Mouse (Mus musculus) hindbrain, embryonic 13.5 days (tissue): ENCODE data around the gene Bbs5. TPM values are rescaled to one million over a fixed set of nuclear protein-coding genes. Genes with fewer than 3 reads are reported as not detected.
A peak's percentile ranks its signal among the peaks of the same experiment; 100 is the strongest.
"Not testable (repeated sequence)": the region's sequence is repeated elsewhere in the genome, so short reads cannot be mapped to it uniquely, and the experiment has no call there.

Experiments used
- ATAC-seq: fragments of 200-750 bp; cut with Nextera tagmentation; 2 replicates; pipeline ENCODE4 v1.8.0; 2017; ENCODE audit warnings: moderate TSS enrichment; ENCODE audit not compliant: low FRiP score
- H3K27ac ChIP-seq: fragments of 300-500 bp; sonication (generic); 2 replicates; pipeline ENCODE4 v1.5.1; 2015; ENCODE audit warnings: inconsistent platforms, mild to moderate bottlenecking, moderate library complexity
- H3K27me3 ChIP-seq: fragments of 300-500 bp; sonication (generic); 2 replicates; pipeline ENCODE4 v1.6.1; 2015; ENCODE audit warnings: mild to moderate bottlenecking, inconsistent platforms
- H3K36me3 ChIP-seq: fragments of 300-500 bp; sonication (generic); 2 replicates; pipeline ENCODE4 v1.6.1; 2015; ENCODE audit warnings: mild to moderate bottlenecking, inconsistent platforms
- H3K4me1 ChIP-seq: fragments of 300-500 bp; sonication (generic); replicated peaks from 2 replicates; pipeline ENCODE4 v1.6.1; 2015; ENCODE audit warnings: inconsistent platforms
- H3K4me2 ChIP-seq: fragments of 300-500 bp; sonication (generic); 2 replicates; pipeline ENCODE4 v1.6.1; 2015; ENCODE audit warnings: inconsistent platforms, mild to moderate bottlenecking, moderate library complexity
- H3K4me3 ChIP-seq: fragments of 300-500 bp; sonication (generic); 2 replicates; pipeline ENCODE4 v1.5.1; 2015; ENCODE audit warnings: mild to moderate bottlenecking, inconsistent platforms
- H3K9ac ChIP-seq: fragments of 300-500 bp; sonication (generic); 2 replicates; pipeline ENCODE4 v1.6.1; 2015; ENCODE audit warnings: mild to moderate bottlenecking, inconsistent platforms
- H3K9me3 ChIP-seq: fragments of 300-500 bp; sonication (generic); 2 replicates; pipeline ENCODE4 v1.6.1; 2016; ENCODE audit warnings: inconsistent platforms
- WGBS: fragments of 180-500 bp; shearing (Covaris S2); methylation state at CpG from one replicate; pipeline ENCODE4 v1.1.7; 2015; 5-methylcytosine and 5-hydroxymethylcytosine counted together
- polyA plus RNA-seq: library from polyadenylated mRNA; unstranded; fragments of >200 nt; fragmentation: Nextera tagmentation; extraction: Ambion mirVana; gene quantifications from 2 replicates; pipeline ENCODE4 v1.2.1, GENCODE M21; 2015

Gene Bbs5
- polyA plus RNA-seq, 1 experiment from 2014 or later = 23.5 TPM

DNA sequence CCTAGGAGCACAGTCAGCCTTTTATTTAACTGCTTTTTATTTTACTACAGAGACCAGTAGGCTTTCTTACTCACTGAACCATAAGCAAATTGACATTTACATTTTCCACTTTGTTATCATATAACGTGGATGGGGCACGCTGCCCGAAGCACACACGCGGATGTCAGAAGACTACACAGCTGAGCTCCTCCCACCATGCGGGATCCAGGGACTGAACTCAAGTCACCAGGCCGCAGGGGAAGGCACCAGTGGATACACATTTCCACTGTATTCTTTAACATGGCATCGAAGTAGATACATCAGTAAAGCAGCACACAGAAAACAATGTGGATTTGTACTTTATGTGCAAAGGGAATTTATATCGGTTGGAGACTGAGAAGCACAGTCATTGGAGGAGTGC is 28.3 kb downstream of the Bbs5 start:
- peaks cover 4% of the 10 kb centered on the region for H3K36me3 ChIP-seq
- no peak for ATAC-seq

DNA sequence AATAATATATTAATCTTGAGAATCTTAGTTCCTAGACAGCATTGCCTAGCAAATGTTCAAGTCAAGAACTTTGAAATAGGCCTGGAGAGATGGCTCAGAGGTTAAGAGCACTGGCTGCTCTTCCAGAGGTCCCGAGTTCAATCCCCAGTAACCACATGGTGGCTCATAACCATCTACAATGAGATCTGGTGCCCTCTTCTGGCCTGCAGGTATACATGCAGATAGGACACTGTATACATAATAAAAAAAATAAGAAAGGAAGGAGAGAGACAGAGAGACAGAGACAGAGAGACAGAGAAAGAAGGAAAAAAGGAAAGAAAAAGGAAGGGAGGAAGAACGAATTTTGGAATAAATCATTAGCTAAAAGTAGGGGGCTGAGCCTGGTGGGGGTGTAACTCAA is 29.7 kb downstream of the Bbs5 start:
- H3K9me3 ChIP-seq = no peaks in the 10 kb centered on the region
- no peak for ATAC-seq
- H3K36me3 ChIP-seq = peaks cover 4% of the 10 kb centered on the region
- no peak overlapping the region for H3K4me2 ChIP-seq
- H3K4me1 ChIP-seq = no peaks in the 10 kb centered on the region
- H3K27me3 ChIP-seq = no peaks in the 10 kb centered on the region
- no peak overlapping the region for H3K9ac ChIP-seq
- no peak overlapping the region for H3K27ac ChIP-seq
- 72% methylated on average over 2 of the region's 2 CpGs for WGBS
- H3K4me3 ChIP-seq = no peak overlapping the region

More for the DNA sequence above, 28.3 kb downstream of the Bbs5 start:
- H3K27me3 ChIP-seq = no peaks in the 10 kb centered on the region
- H3K4me3 ChIP-seq = no peak overlapping the region
- H3K4me2 ChIP-seq = no peak overlapping the region
- 73% methylated on average over 9 of the region's 9 CpGs for WGBS
- H3K27ac ChIP-seq = no peak overlapping the region
- no peak overlapping the region for H3K9ac ChIP-seq
- no peaks in the 10 kb centered on the region for H3K9me3 ChIP-seq
- H3K4me1 ChIP-seq = no peaks in the 10 kb centered on the region

DNA sequence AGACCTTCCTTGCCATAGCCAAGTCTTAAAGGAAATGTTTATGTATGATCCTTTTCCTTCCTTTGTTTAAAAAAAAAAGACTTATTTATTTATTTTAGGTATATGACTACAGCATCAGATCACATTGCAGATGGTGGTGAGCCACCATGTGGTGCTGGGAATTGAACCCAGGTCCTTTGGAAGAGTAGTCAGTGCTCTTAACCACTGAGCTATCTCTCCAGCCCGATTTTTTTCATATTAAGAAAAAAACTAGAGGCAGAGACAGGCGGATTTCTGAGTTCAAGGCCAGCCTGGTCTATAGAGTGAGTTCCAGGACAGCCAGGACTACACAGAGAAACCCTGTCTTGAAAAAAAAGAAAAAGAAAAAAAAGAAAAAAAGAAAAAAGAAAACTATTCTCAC is 30.2 kb downstream of the Bbs5 start:
- 90% methylated on average over 2 of the region's 2 CpGs for WGBS
- not testable (repeated sequence) for H3K36me3 ChIP-seq, H3K9ac ChIP-seq, H3K4me1 ChIP-seq, H3K9me3 ChIP-seq, H3K4me3 ChIP-seq, H3K4me2 ChIP-seq, H3K27me3 ChIP-seq, ATAC-seq, H3K27ac ChIP-seq

DNA sequence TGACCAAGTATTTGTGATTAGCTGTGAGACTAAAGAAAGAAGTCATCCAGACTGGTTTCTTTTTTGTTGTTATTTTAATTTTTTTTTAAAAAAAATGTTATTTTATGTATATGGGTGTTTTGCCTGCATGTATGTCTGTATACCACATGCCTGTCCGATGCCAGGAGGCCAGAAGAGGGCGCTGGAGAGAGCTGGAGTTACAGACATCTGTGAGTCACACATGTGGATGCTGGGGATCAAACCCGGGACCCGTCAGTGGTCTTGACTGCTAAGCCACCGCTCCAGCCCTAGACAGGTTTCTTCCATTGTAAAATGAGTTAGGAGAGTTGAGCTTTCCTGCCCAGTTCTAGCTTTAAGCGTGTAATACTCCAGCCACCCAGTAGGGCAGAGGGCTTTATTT is 33.0 kb downstream of the Bbs5 start:
- H3K9ac ChIP-seq = no peak overlapping the region
- WGBS = 63% methylated on average over 6 of the region's 6 CpGs
- no peak for ATAC-seq

DNA sequence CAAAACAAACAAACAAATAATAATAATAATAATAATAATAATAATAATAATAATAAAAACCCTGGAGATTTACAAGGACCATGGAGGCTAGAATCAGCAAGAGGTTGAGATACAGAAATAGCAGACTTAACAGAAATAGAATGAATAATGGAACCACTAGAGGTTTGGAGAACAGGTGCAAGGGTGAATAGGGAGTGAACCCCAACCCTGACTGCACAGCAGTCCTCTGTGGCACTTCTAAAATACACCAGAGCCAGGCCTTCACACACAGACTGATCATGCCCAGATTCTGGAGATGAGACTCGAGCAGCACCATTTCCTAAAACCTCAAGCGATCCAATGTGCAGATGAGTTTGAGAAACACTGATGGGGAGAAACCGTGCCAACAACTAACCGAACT is 35.0 kb downstream of the Bbs5 start:
- Histone ChIP-seq H3K27ac (no peak overlapping the region), H3K27me3 (no peaks in the 10 kb centered on the region), H3K4me2 (no peak overlapping the region), H3K36me3 (peaks cover 14% of the 10 kb centered on the region), H3K4me1 (peaks cover 5% of the 10 kb centered on the region), H3K9me3 (no peaks in the 10 kb centered on the region), H3K9ac (no peak overlapping the region), H3K4me3 (no peak overlapping the region)
- 92% methylated on average over 4 of the region's 4 CpGs for WGBS
- ATAC-seq = no peak

More for the DNA sequence above, 33.0 kb downstream of the Bbs5 start:
- H3K4me1 ChIP-seq = peaks cover 5% of the 10 kb centered on the region
- H3K27ac ChIP-seq = no peak overlapping the region
- H3K27me3 ChIP-seq = no peaks in the 10 kb centered on the region
- no peak overlapping the region for H3K4me3 ChIP-seq
- no peaks in the 10 kb centered on the region for H3K9me3 ChIP-seq
- peaks cover 4% of the 10 kb centered on the region for H3K36me3 ChIP-seq
- H3K4me2 ChIP-seq = no peak overlapping the region

DNA sequence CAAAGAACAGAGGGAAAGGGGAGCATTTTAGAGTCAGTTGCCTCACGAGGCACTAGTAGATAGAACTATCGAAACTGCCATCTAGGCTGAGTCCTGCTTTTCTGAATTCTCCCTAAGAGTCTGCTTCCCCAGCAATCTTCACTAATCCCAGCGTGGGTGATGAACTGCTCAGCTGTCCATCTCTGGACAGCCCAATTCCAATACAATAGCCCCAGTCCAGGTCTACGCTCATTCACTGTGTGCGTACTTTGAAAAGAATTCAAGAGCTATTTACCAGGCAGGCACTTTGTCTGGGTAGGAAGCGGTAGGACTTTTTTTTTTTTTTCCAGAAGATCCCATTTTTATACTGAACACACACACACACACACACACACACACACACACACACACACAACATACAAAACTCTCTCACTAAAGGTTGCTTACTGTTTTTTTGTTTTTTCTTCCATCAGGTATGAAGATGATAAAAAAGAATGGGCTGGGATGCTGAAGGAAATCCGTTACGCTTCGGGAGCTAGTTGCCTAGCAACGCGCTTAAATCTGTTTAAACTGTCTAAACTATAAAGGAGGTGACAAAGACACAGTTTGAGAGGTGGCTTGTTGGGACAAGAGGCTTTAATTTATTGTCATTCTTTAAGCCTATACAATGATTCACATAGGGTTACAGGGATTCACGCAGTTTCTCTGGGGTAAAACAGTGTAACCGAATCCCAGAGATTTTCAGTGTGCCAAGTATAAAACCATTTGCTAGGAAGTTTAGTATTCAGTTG is 36.2 kb downstream of the Bbs5 start:
- H3K27me3 ChIP-seq = no peaks in the 10 kb centered on the region
- H3K36me3 ChIP-seq = peaks cover 27% of the 10 kb centered on the region
- H3K4me1 ChIP-seq = peaks cover 5% of the 10 kb centered on the region
- no peak overlapping the region for H3K4me3 ChIP-seq
- no peak overlapping the region for H3K9ac ChIP-seq
- H3K4me2 ChIP-seq = peak overlapping the region; percentile 25
- H3K9me3 ChIP-seq = no peaks in the 10 kb centered on the region
- ATAC-seq = no peak
- 22% methylated on average over 13 of the region's 13 CpGs for WGBS
- H3K27ac ChIP-seq = no peak overlapping the region

DNA sequence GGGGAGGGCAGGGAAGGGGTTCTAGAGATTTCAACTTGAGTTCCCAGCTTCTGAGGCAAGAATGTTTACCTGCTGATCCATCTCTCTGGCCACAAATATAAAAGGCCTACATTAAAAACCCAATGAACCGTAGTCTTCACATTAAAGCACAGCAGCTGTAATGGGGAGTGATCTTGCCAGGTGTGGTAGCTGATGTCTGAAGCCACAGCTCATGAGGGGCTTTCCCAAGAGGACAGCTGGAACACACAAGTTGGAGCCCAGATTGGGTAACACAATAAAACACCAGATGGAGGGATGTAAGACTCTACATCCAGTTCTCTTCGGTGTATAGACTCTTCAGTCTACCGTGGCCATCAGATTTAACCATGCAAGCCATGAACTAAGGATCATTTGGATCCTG is 37.5 kb downstream of the Bbs5 start:
- ATAC-seq = no peak
- Histone ChIP-seq H3K9me3 (no peaks in the 10 kb centered on the region), H3K4me2 (no peak overlapping the region), H3K27me3 (no peaks in the 10 kb centered on the region), H3K4me3 (no peak overlapping the region), H3K4me1 (peaks cover 5% of the 10 kb centered on the region), H3K9ac (no peak overlapping the region), H3K36me3 (peaks cover 35% of the 10 kb centered on the region), H3K27ac (no peak overlapping the region)
- WGBS = 94% methylated on average over 3 of the region's 3 CpGs

DNA sequence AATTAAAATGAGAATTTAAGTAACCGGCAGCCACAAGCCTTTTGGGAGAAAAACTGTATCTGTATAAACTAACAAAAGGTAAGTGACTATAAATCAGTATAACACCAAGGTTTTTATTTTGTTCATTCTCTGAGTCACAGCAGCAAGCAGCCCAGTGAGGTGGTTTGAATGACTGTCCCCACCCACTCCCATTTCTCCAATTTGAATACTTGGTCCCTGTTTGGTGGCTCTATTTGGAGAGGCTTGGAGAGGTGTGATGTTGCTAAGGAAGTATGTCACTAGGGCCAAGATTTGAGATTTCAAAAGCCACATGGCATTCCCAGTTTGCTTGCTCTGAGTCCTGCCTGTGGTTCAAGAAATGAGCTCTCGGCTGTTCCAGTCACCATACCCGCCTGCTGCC is 43.2 kb downstream of the Bbs5 start:
- no peaks in the 10 kb centered on the region for H3K9me3 ChIP-seq
- no peaks in the 10 kb centered on the region for H3K27me3 ChIP-seq
- no peak for ATAC-seq
- no peak overlapping the region for H3K27ac ChIP-seq
- peaks cover 77% of the 10 kb centered on the region for H3K36me3 ChIP-seq
- no peak overlapping the region for H3K4me3 ChIP-seq
- H3K9ac ChIP-seq = no peak overlapping the region
- H3K4me1 ChIP-seq = no peaks in the 10 kb centered on the region
- WGBS = 92% methylated on average over 3 of the region's 3 CpGs
- no peak overlapping the region for H3K4me2 ChIP-seq

DNA sequence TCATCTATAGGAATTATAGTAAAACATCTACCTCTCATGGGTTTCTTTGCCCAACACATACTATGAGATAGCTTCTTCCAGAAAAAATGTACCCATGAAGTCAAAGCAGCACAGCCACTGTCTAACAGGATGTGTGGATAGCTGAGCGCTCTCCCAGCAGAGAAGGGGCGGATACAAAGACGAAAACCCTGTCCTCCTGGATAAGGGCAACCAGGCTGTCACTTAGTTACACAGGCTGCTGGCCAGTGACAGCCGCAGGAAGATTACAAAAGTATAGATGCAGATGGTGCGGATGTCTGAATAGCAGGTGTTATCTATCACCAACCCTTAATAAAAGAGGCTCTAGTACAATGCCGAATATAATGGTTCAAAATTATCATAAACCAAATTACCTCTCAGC is 43.9 kb downstream of the Bbs5 start:
- H3K4me3 ChIP-seq = no peak overlapping the region
- peaks cover 75% of the 10 kb centered on the region for H3K36me3 ChIP-seq
- no peak overlapping the region for H3K9ac ChIP-seq
- no peak overlapping the region for H3K27ac ChIP-seq
- H3K4me2 ChIP-seq = no peak overlapping the region
- H3K9me3 ChIP-seq = no peaks in the 10 kb centered on the region
- no peaks in the 10 kb centered on the region for H3K27me3 ChIP-seq
- H3K4me1 ChIP-seq = no peaks in the 10 kb centered on the region
- ATAC-seq = no peak
- WGBS = 95% methylated on average over 6 of the region's 6 CpGs

DNA sequence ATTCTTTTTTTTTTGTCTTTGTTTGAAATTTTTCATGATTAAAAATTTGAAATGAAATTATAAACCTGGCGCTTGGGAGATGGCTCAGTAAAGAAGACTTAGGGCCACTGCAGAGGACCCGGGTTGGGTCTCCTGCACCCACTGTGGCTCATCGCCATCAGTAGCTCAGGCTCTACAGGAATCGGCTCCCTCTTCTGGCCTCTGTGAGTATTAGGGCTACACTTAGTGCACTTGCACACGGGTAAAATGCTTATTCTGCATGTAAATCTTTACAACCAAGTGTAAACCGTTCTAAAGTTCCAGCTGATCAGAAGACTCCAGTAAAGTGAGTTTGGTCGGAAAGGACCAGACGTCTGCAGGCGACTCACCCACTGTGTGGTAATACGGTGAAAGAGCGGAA is 46.5 kb downstream of the Bbs5 start:
- no peak for ATAC-seq
- no peaks in the 10 kb centered on the region for H3K27me3 ChIP-seq
- no peak overlapping the region for H3K4me3 ChIP-seq
- H3K4me1 ChIP-seq = no peaks in the 10 kb centered on the region
- 93% methylated on average over 11 of the region's 11 CpGs for WGBS
- peaks cover 68% of the 10 kb centered on the region for H3K36me3 ChIP-seq
- H3K4me2 ChIP-seq = no peak overlapping the region
- no peaks in the 10 kb centered on the region for H3K9me3 ChIP-seq
- no peak overlapping the region for H3K27ac ChIP-seq
- no peak overlapping the region for H3K9ac ChIP-seq

DNA sequence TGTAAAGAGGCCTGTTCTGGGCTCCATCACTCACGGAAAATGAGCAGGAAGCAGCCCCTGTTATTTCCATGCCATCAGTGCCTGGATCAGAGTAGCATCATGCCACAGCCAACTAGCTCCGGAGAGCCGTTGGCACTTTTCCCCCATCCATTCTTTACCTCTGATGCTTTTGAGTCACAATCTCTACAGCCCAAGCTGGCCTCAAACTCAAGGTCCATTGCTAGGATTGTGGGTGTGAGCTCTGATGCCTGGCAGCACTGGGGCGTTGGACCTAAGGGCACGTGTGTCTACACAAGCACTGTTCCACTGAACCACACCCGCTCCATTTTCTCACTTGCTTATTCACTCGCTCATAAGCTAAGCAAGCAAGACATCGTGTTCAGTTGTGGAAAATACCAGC is 53.5 kb downstream of the Bbs5 start:
- no peaks in the 10 kb centered on the region for H3K27me3 ChIP-seq
- no peak overlapping the region for H3K4me3 ChIP-seq
- no peak overlapping the region for H3K27ac ChIP-seq
- H3K4me1 ChIP-seq = no peaks in the 10 kb centered on the region
- H3K36me3 ChIP-seq = peaks cover 76% of the 10 kb centered on the region
- 0 out of 2 replicates have a peak, but pooled peaks cover 7% of the 10 kb centered on the region for H3K9me3 ChIP-seq
- ATAC-seq = no peak
- H3K9ac ChIP-seq = no peak overlapping the region
- 97% methylated on average over 8 of the region's 8 CpGs for WGBS
- H3K4me2 ChIP-seq = no peak overlapping the region

DNA sequence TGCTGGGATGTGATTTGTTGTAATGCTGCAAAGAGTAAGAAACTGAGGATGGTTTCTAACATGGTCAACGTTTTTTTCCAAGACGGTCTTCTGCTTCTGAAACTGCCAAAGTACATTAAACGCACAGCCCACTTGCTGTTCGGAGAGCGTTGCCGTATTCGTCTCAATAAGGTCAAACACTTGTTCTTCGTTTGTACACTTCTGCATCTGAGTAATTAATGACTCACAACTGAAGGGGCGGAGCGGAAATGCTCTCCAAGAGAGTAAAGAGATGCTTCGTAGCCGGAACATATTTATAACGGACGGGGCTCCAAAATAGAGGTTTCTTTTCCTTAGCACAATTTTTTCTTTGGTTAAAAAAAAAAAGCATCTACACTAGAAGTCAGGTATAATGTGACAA is 65.2 kb downstream of the Bbs5 start:
- no peak overlapping the region for H3K4me3 ChIP-seq
- WGBS = 89% methylated on average over 14 of the region's 14 CpGs
- no peak overlapping the region for H3K27ac ChIP-seq
- 0 out of 2 replicates have a peak, but pooled peaks cover 9% of the 10 kb centered on the region for H3K4me1 ChIP-seq
- H3K36me3 ChIP-seq = peaks cover 24% of the 10 kb centered on the region
- 0 out of 2 replicates have a peak, but pooled peaks cover 5% of the 10 kb centered on the region for H3K27me3 ChIP-seq
- H3K9me3 ChIP-seq = no peaks in the 10 kb centered on the region
- no peak overlapping the region for H3K9ac ChIP-seq
- ATAC-seq = no peak
- H3K4me2 ChIP-seq = peak overlapping the region; percentile 73

DNA sequence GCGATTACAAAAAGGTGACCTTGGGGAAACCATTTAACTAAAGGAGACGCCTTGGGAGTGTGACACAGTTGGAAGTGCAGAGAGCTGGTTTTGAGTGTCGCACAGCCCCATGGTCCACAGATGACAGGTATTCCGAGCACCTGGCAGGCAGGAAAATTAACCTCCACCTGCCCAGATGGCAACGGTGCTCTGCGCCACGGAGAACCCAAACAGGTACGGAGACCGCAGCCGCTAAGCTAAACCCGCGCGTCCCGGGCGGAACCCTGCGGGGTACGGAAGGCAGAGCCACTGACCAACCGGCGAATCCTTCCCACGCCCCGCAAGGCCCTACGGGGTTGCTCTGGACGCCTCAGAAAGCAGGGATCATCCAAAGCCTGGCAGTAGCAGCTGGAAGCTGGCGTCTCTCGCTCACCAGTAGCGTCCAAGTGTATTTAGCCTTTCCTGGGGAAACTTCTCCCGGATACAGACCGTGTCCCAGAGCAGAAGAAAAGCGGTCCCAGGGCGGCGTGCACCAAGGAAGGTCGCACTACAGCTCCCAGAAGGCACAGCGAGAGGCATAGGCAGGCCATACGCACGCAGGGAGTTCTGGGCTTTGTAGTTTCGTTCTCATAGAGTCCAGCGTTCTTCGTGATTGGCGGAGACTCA is 66.1 kb downstream of the Bbs5 start, which contains the start of gene Fastkd1:
Gene Fastkd1, minus strand, starts transcription at position 536 of the 645 bp plus-strand sequence.
- peak within 1 kb of the TSS; percentile 76 for H3K27ac ChIP-seq
- H3K9ac ChIP-seq = peak within 1 kb of the TSS; percentile 84
- peaks cover 15% of the 10 kb centered on the region for H3K36me3 ChIP-seq
- peak; percentile 99 for ATAC-seq
- H3K27me3 ChIP-seq = 0 out of 2 replicates have a peak, but pooled peaks cover 5% of the 10 kb centered on the region
- 0 out of 2 replicates have a peak, but pooled peaks cover 9% of the 10 kb centered on the region for H3K4me1 ChIP-seq
- under 1% methylated on average over 39 of the region's 39 CpGs for WGBS
- peak within 1 kb of the TSS; percentile 81 for H3K4me3 ChIP-seq
- H3K9me3 ChIP-seq = no peaks in the 10 kb centered on the region
- H3K4me2 ChIP-seq = peak within 1 kb of the TSS; percentile 73
